Mouse (Mus musculus): ENCODE results near the gene Otud3. TPM values are rescaled to one million over a fixed set of nuclear protein-coding genes. Genes with fewer than 3 reads are reported as not detected.
A peak's percentile ranks its signal among the peaks of the same experiment; 100 is the strongest.
"Not testable (repeated sequence)": the region's sequence is repeated elsewhere in the genome, so short reads cannot be mapped to it uniquely, and the experiment has no call there.

Gene Otud3
- total RNA-seq, 2 experiments from 2014 or later, result 15.7 to 17.2 TPM

- no peak overlapping the region for H3K27ac ChIP-seq
- TF ChIP-seq CTCF (IDR thresholded peaks at IDR 0.05), result no peak
- no peak for DNase-seq
- no peak overlapping the region for H3K4me3 ChIP-seq
- intact Hi-C loops (cut with DNase I), result no loop called here
These were observed 20.1 kb upstream of the Otud3 start for GRCm38 (mm10) chr4:138933862-138934261.

- no peak overlapping the region for H3K27ac ChIP-seq
- no peak for DNase-seq
- intact Hi-C loops (cut with DNase I), result no loop called here
- no peak for TF ChIP-seq CTCF (IDR thresholded peaks at IDR 0.05)
- H3K4me3 ChIP-seq, result no peak overlapping the region
These were observed 11.8 kb upstream of the Otud3 start for GRCm38 (mm10) chr4:138925561-138925960.

- Histone ChIP-seq H3K4me3 (peak overlapping the region; percentile 8), H3K27ac (no peak overlapping the region)
- no peak for TF ChIP-seq CTCF (IDR thresholded peaks at IDR 0.05)
- intact Hi-C loops (cut with DNase I), result loop anchor here (1.0 to 2.0 kb wide), 3 partner anchors 17 to 155 kb away; no protein-coding TSS in a partner anchor
- peak; percentile 96 for DNase-seq
These were observed 8.3 kb upstream of the Otud3 start for GRCm38 (mm10) chr4:138922131-138922459.

- no peak for DNase-seq
- H3K4me3 ChIP-seq, result peak overlapping the region; percentile 8
- intact Hi-C loops (cut with DNase I), result loop anchor here (1.0 to 2.0 kb wide), 4 partner anchors 17 to 155 kb away; no protein-coding TSS in a partner anchor
- H3K27ac ChIP-seq, result no peak overlapping the region
- TF ChIP-seq CTCF (IDR thresholded peaks at IDR 0.05), result no peak
These were observed 7.7 kb upstream of the Otud3 start for GRCm38 (mm10) chr4:138921254-138922130.

GRCm38 (mm10) chr4:138917282-138917681, 3.5 kb upstream of the Otud3 start:
- no peak overlapping the region for H3K27ac ChIP-seq
- no peak overlapping the region for H3K4me3 ChIP-seq
- intact Hi-C loops (cut with DNase I), result no loop called here
- no peak for DNase-seq
- peak; percentile 25; the same call in 1 of the 2 replicates for TF ChIP-seq CTCF (IDR thresholded peaks at IDR 0.05)

- Histone ChIP-seq H3K4me3 (peak overlapping the region; percentile 90), H3K27ac (peak overlapping the region; percentile 88)
- intact Hi-C loops (cut with DNase I), result loop anchor here (5.0 kb wide), 1 partner anchor 59 kb away; the partner anchor contains the start of gene Tmco4
- DNase-seq, result no peak
- no peak for TF ChIP-seq CTCF (IDR thresholded peaks at IDR 0.05)
These were observed 481 bp downstream of the Otud3 start for GRCm38 (mm10) chr4:138913141-138913787.

GRCm38 (mm10) chr4:138905624-138906337, 8.0 kb downstream of the Otud3 start:
- no peak for DNase-seq
- H3K4me3 ChIP-seq, result no peak overlapping the region
- H3K27ac ChIP-seq, result no peak overlapping the region
- intact Hi-C loops (cut with DNase I), result no loop called here
- TF ChIP-seq CTCF (IDR thresholded peaks at IDR 0.05), result no peak

- no peak overlapping the region for H3K4me3 ChIP-seq
- no peak for TF ChIP-seq CTCF (IDR thresholded peaks at IDR 0.05)
- peak overlapping the region; percentile 53; the same call in 1 of the 2 replicates for H3K27ac ChIP-seq
- DNase-seq, result no peak
- intact Hi-C loops (cut with DNase I), result no loop called here
These were observed 14.4 kb downstream of the Otud3 start for GRCm38 (mm10) chr4:138899361-138899760.

GRCm38 (mm10) chr4:138893789-138894188, 20.0 kb downstream of the Otud3 start:
- H3K27ac ChIP-seq; H3K4me3 ChIP-seq; intact Hi-C loops (cut with DNase I): not testable (repeated sequence)
- DNase-seq, result peak; percentile 9

- H3K27ac ChIP-seq, result no peak overlapping the region
- no peak overlapping the region for H3K4me3 ChIP-seq
- DNase-seq, result peak; percentile 52
- no peak for TF ChIP-seq CTCF (IDR thresholded peaks at IDR 0.05)
- intact Hi-C loops (cut with DNase I), result no loop called here
These were observed 21.1 kb downstream of the Otud3 start for GRCm38 (mm10) chr4:138892655-138893054.

- peak; percentile 59 for DNase-seq
- intact Hi-C loops (cut with DNase I), result no loop called here
- Histone ChIP-seq H3K27ac (no peak overlapping the region), H3K4me3 (no peak overlapping the region)
- no peak for TF ChIP-seq CTCF (IDR thresholded peaks at IDR 0.05)
These were observed 24.1 kb downstream of the Otud3 start for GRCm38 (mm10) chr4:138889635-138890034.

GRCm38 (mm10) chr4:138889165-138889564, 24.6 kb downstream of the Otud3 start:
- DNase-seq, result peak; percentile 7
- no peak for TF ChIP-seq CTCF (IDR thresholded peaks at IDR 0.05)
- no peak overlapping the region for H3K4me3 ChIP-seq
- no peak overlapping the region for H3K27ac ChIP-seq
- intact Hi-C loops (cut with DNase I), result no loop called here
